Mouse (Mus musculus) embryonic stem cell, embryonic (primary cell): ENCODE results near the gene Fam198a.

ENCODE experiments used
- CTCF ChIA-PET, 4 experiments: fragments of 300-600 bp in 2 of 4; fragments of 350-600 bp in 2 of 4; sonication (Branson Sonifier 250); formaldehyde crosslinking; loops; one replicate each; lab custom pipeline; 2022; ENCODE audit warnings: inconsistent platforms in 2 of 4; lab: Charles Lee
- POLR2A ChIA-PET, 4 experiments: fragments of 300-600 bp in 2 of 4; fragments of 350-600 bp in 2 of 4; sonication (Branson Sonifier 250); formaldehyde crosslinking; loops; one replicate each; lab custom pipeline; 2022; ENCODE audit warnings: antibody characterized with exemption in 4 of 4, inconsistent platforms in 1 of 4; lab: Charles Lee

Fam198a gene

DNA sequence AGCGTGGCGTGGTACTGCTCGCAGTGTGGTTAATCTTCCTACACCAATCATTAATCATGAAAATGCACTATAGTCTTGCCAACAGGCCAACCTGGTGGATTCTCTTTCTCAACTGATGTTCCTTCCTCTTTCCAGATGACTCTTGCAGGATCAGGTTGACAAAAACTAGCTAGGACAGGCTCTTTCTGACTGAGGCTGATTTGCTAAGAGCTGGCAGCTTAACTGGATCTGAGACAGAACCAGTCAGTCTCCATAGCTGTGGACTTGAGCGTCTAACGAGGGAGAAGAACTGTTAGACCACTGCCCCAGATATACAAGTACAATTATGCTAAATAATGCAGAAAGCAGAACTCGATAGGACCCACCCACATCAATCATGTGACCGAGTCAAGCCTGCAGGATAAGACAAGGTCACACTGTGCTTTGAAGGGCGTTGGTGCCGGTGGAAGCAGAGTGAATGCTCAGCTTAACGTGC, 31.7 kb upstream of the Fam198a start:
- POLR2A ChIA-PET, result interaction anchor here in 3 of 4 experiments (0.8 to 1.2 kb wide), 8 partner anchors 9 to 466 kb away, joined by 3 to 6 read pairs (median 4); partner anchors contain the start of genes Higd1a (in 1 of the 3), Lyzl4 (in 1 of the 3) and Vipr1 (in 1 of the 3)
- CTCF ChIA-PET, result interaction anchor here (1.0 to 2.7 kb wide), 7 partner anchors 9 to 66 kb away, joined by 3 to 13 read pairs (median 5); no protein-coding TSS in a partner anchor

- ChIA-PET CTCF (no interaction called here), POLR2A (no interaction called here)
Measured at GRCm38 (mm10) chr9:121923443-121923842, 27.3 kb upstream of the Fam198a start.

DNA sequence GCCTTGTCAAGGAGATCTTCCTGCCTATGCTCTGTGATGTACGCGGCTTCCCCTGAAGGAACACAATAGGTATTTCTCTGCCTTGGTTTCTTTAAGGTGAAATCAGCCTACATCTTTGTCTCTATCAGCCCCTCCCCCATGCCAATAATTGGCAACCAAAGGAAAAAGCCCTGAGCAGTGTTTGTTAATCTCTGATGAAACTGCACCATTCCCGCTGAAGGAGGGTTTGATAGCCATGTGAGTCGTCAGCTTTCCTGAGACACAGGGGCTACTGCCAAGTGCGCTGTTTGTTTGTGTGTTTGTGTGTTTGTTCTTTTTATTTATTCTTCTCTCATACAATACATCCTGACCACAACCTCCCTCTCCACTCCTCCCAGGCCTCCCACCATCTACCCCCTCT, 26.9 kb upstream of the Fam198a start:
- ChIA-PET CTCF (no interaction called here), POLR2A (no interaction called here)

GRCm38 (mm10) chr9:121924901-121925560, 25.8 kb upstream of the Fam198a start:
- CTCF ChIA-PET, result no interaction called here
- POLR2A ChIA-PET, result no interaction called here

- CTCF ChIA-PET, result no interaction called here
- POLR2A ChIA-PET, result interaction anchor here in 1 of 4 experiments (0.6 kb wide), 1 partner anchor 159 kb away, joined by 3 read pairs; no protein-coding TSS in a partner anchor
Measured at GRCm38 (mm10) chr9:121925959-121926358, 24.8 kb upstream of the Fam198a start.

DNA sequence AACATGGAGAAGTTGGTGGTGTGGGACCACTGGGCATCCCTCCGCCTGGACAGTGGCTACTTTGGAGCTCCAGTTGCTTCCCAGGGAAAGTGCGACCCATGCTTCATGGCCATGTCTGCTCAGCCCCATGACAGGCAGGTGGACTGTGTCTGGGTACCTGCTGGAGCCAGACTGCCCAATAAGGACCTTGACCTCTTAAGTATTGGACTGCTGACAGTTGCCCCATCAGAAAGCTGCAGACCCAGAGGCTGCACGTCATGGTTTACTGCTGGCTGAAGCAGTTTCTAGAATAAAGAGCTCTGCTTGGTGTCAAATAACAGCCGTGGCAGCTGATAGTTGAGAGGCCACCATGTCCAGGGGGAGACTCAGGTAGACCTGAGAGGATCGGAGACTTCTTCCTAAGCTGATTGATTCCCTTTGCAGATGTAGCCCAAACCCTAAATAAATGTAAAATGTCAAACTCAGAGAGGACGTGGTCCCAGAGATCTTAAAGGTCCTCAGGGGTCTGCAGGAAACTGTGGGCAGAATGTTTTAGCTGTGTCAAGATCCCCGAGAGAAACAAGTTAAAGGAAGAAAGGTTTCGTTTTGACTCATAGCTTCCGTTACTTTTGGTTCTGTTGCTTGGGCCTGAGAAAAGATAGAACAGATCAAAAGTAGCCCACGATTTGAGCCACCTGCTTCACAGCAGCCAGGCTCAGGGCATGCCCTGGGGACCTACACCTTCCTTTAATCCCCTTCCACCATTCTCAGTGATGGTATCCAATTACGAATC, 24.0 kb upstream of the Fam198a start:
- ChIA-PET POLR2A (interaction anchor here in 2 of 4 experiments (0.6 to 0.7 kb wide), 2 partner anchors 91 to 158 kb away, joined by 3 read pairs; no protein-coding TSS in a partner anchor), CTCF (interaction anchor here in 2 of 4 experiments (0.6 to 0.7 kb wide), 2 partner anchors 18 to 825 kb away, joined by 3 to 11 read pairs; no protein-coding TSS in a partner anchor)

GRCm38 (mm10) chr9:121927721-121928120, 23.1 kb upstream of the Fam198a start:
- ChIA-PET CTCF (interaction anchor here (0.6 to 2.0 kb wide), 13 partner anchors 8 to 1333 kb away, joined by 3 to 13 read pairs (median 5); no protein-coding TSS in a partner anchor), POLR2A (interaction anchor here in 3 of 4 experiments (0.7 to 1.5 kb wide), 3 partner anchors 8 to 91 kb away, joined by 3 to 4 read pairs (median 3); no protein-coding TSS in a partner anchor)

- ChIA-PET CTCF (interaction anchor here (0.6 to 2.0 kb wide), 36 partner anchors 9 to 1541 kb away, joined by 3 to 13 read pairs (median 4); partner anchors contain the start of genes Cyp8b1 (in 2 of the 4) and Ackr2 (in 1 of the 4)), POLR2A (interaction anchor here in 3 of 4 experiments (0.6 to 1.5 kb wide), 8 partner anchors 8 to 128 kb away, joined by 3 to 5 read pairs (median 4); no protein-coding TSS in a partner anchor)
Measured at GRCm38 (mm10) chr9:121928498-121928897, 22.3 kb upstream of the Fam198a start.

DNA sequence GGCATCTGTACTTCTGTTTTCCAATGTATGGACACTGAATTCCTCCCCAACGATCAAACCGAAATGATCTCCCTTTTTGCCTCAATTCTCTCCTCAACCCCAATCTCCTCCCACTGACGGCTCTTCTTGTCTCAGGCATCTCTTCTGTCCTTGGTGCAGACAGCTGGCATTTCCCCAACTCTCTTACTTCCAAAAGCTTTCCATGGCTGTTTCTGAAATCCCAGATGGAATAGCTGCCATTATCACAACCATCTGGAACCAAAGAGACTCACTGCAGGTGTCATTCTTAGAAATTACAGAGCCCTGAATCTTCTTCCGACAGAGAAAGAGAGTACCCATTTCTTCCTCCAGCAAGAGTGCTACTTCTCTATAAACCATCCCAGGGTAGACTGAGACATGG, 15.9 kb upstream of the Fam198a start:
- ChIA-PET CTCF (no interaction called here), POLR2A (no interaction called here)

DNA sequence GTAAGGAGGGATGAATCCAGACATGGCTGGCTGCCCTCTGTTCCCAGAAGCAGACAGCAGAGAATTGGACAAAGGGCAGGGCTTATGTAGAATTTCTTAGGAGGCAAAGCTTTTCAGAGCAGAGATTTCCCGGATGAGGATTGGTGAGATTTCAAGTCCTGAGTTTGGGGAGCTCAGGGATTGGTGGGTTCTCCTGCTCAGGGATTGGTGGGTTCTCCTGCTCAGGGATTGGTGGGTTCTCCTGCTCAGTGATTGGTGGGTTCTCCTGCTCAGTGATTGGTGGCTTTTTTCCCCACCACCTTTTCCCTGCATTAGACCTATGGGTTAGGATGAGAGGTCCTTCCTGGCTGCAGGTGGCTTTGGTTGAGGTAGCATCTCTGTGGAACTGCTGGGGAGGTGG, 13.8 kb upstream of the Fam198a start:
- POLR2A ChIA-PET, result interaction anchor here in 2 of 4 experiments (0.6 to 1.2 kb wide), 5 partner anchors 9 to 157 kb away, joined by 3 read pairs; no protein-coding TSS in a partner anchor

GRCm38 (mm10) chr9:121937451-121937864, 13.3 kb upstream of the Fam198a start:
- CTCF ChIA-PET, result interaction anchor here in 1 of 4 experiments (1.1 kb wide), 1 partner anchor 9 kb away, joined by 6 read pairs; no protein-coding TSS in a partner anchor

More for the DNA sequence above, 13.8 kb upstream of the Fam198a start:
- CTCF ChIA-PET, result interaction anchor here in 2 of 4 experiments (0.7 to 1.1 kb wide), 2 partner anchors 8 to 90 kb away, joined by 3 to 6 read pairs; no protein-coding TSS in a partner anchor

DNA sequence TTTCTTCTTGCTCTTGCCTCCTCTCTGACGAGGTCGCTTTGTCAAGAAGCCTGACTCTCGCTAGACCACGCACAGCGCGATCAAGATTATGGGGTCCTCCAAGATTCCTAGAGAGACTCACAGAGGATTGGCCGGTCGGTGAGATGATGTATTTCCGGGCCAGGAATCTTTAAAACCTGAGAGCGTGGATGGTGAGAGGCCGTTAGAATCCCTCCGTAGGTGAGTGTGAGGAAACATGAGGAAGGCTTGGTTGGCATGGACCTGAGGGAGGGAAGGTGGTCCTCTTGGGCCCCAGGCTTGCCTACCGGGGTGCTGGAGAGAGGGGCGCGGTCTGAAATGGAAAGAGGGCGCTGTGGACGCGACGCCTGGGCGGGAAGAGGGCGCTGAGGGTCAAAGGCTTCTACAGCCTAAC, 12.8 kb upstream of the Fam198a start:
- ChIA-PET CTCF (interaction anchor here in 2 of 4 experiments (0.6 to 1.1 kb wide), 2 partner anchors 9 to 116 kb away, joined by 5 to 6 read pairs; no protein-coding TSS in a partner anchor), POLR2A (no interaction called here)

More at GRCm38 (mm10) chr9:121937451-121937864, 13.3 kb upstream of the Fam198a start:
- POLR2A ChIA-PET, result interaction anchor here in 2 of 4 experiments (0.6 to 1.2 kb wide), 5 partner anchors 9 to 157 kb away, joined by 3 read pairs; no protein-coding TSS in a partner anchor

GRCm38 (mm10) chr9:121943005-121943404, 7.8 kb upstream of the Fam198a start:
- ChIA-PET CTCF (interaction anchor here in 1 of 4 experiments (0.8 kb wide), 1 partner anchor 15 kb away, joined by 4 read pairs; no protein-coding TSS in a partner anchor), POLR2A (interaction anchor here in 1 of 4 experiments (0.7 kb wide), 1 partner anchor 782 kb away, joined by 3 read pairs; no protein-coding TSS in a partner anchor)

- ChIA-PET CTCF (interaction anchor here in 1 of 4 experiments (0.8 kb wide), 1 partner anchor 15 kb away, joined by 4 read pairs; no protein-coding TSS in a partner anchor), POLR2A (no interaction called here)
Measured at GRCm38 (mm10) chr9:121943628-121944027, 7.2 kb upstream of the Fam198a start.

DNA sequence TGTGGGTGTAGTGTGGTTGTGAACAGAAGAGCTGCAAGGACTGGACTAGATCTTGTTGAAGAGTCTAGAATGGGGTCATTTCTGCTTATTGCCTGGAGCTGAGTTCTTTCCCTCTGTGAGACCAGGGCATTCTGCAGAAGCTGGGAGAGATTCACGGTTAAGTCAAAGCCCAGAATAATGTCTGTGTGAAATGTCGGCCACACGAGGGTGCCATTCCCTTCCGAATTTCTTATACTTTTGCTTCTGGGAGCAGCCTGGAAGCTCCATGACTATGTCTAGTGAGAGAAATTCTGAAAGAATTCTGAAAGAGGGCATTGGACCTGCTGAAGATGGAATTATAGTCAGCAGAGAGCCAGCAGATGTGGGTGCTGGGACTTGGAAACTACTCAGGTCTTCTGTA, 3.0 kb upstream of the Fam198a start:
- ChIA-PET CTCF (interaction anchor here in 3 of 4 experiments (0.7 to 1.3 kb wide), 10 partner anchors 36 to 279 kb away, joined by 3 to 7 read pairs (median 3); no protein-coding TSS in a partner anchor), POLR2A (interaction anchor here in 1 of 4 experiments (1.1 kb wide), 1 partner anchor 11 kb away, joined by 3 read pairs; no protein-coding TSS in a partner anchor)

- CTCF ChIA-PET, result interaction anchor here in 3 of 4 experiments (0.7 to 1.3 kb wide), 6 partner anchors 37 to 237 kb away, joined by 3 to 7 read pairs (median 3); no protein-coding TSS in a partner anchor
- POLR2A ChIA-PET, result interaction anchor here in 1 of 4 experiments (1.1 kb wide), 1 partner anchor 11 kb away, joined by 3 read pairs; no protein-coding TSS in a partner anchor
Measured at GRCm38 (mm10) chr9:121948431-121948830, 2.4 kb upstream of the Fam198a start.

DNA sequence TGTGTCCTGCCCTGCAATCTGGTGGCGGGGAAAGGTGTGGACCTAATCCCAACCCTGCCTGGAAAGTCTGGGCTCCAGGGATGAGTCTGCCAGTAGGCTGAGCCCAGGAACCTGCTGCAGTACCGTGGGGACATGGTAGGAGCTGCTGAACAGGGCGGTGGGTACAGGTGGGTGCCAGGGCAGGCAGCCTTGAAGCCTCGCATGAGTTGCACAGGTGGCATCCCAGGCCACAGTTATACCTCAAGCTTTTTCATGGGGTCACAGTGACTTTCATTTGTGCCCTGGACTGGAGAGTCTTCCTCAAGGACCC, 281 bp downstream of the Fam198a start:
- POLR2A ChIA-PET, result interaction anchor here in 1 of 4 experiments (0.5 kb wide), 1 partner anchor 104 kb away, joined by 3 read pairs; no protein-coding TSS in a partner anchor

DNA sequence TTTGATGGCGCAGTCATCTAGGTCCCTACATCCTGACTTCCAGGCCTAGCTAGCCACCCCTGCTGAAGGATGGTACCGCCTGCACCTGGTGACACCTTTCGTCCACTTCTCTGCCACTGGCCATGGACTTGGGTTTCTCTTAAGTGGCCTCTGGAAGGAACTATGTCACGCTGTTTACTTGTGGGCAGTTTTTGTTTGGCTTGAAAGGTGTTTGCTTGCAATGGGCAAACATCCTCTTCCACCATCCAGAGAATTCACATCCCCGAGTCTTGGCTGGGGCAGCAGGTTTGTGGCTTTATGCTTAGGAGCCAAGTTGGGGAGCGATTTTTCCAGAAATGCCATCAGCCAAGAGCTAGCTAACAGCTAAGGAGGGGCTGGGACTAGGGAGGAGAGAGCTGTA, 1.8 kb downstream of the Fam198a start:
- CTCF ChIA-PET, result interaction anchor here in 2 of 4 experiments (0.6 to 1.2 kb wide), 2 partner anchors 32 to 106 kb away, joined by 3 read pairs; no protein-coding TSS in a partner anchor

More for the DNA sequence above, 281 bp downstream of the Fam198a start:
- CTCF ChIA-PET, result no interaction called here

More for the DNA sequence above, 1.8 kb downstream of the Fam198a start:
- POLR2A ChIA-PET, result no interaction called here
